Mouse (Mus musculus) limb, embryonic 13.5 days (tissue): ENCODE data around the gene Cgrrf1. TPM values are rescaled to one million over a fixed set of nuclear protein-coding genes. Genes with fewer than 3 reads are reported as not detected.

Experiments used
- ATAC-seq: fragments of 200-750 bp; cut with Nextera tagmentation; 2 replicates; pipeline ENCODE4 v1.8.0; 2017; ENCODE audit warnings: low read depth, moderate number of reproducible peaks, moderate TSS enrichment; ENCODE audit not compliant: low FRiP score
- H3K27ac ChIP-seq: fragments of 300-500 bp; sonication (generic); 2 replicates; pipeline ENCODE4 v1.5.1; 2015; ENCODE audit warnings: inconsistent platforms, mild to moderate bottlenecking, moderate library complexity
- H3K27me3 ChIP-seq: fragments of 300-500 bp; sonication (generic); 2 replicates; pipeline ENCODE4 v1.6.1; 2015; ENCODE audit warnings: mild to moderate bottlenecking, inconsistent platforms
- H3K36me3 ChIP-seq: fragments of 300-500 bp; sonication (generic); 2 replicates; pipeline ENCODE4 v1.6.1; 2015; ENCODE audit warnings: inconsistent platforms, mild to moderate bottlenecking, moderate library complexity
- H3K4me1 ChIP-seq: fragments of 300-500 bp; sonication (generic); 2 replicates; pipeline ENCODE4 v1.6.1; 2015; ENCODE audit warnings: inconsistent platforms
- H3K4me2 ChIP-seq: fragments of 300-500 bp; sonication (generic); replicated peaks from 2 replicates; pipeline ENCODE4 v1.6.1; 2015; ENCODE audit warnings: inconsistent platforms, mild to moderate bottlenecking, moderate library complexity
- H3K4me3 ChIP-seq: fragments of 300-500 bp; sonication (generic); 2 replicates; pipeline ENCODE4 v1.5.1; 2015; ENCODE audit warnings: moderate library complexity, mild to moderate bottlenecking, inconsistent platforms
- H3K9ac ChIP-seq: fragments of 300-500 bp; sonication (generic); 2 replicates; pipeline ENCODE4 v1.6.1; 2015; ENCODE audit warnings: mild to moderate bottlenecking, inconsistent platforms
- H3K9me3 ChIP-seq: fragments of 300-500 bp; sonication (generic); 2 replicates; pipeline ENCODE4 v1.6.1; 2016; ENCODE audit warnings: inconsistent platforms
- WGBS: fragments of 180-500 bp; shearing (Covaris S2); methylation state at CpG from one replicate; pipeline ENCODE4 v1.1.7; 2015; 5-methylcytosine and 5-hydroxymethylcytosine counted together
- polyA plus RNA-seq: library from polyadenylated mRNA; unstranded; fragments of >200 nt; fragmentation: Nextera tagmentation; extraction: Ambion mirVana; gene quantifications from 2 replicates; pipeline ENCODE4 v1.2.1, GENCODE M21; 2015

Cgrrf1 gene
- polyA plus RNA-seq, 1 experiment from 2014 or later: 25.1 TPM

GRCm38 (mm10) chr14:46831295-46831694, 630 bp upstream of the Cgrrf1 start:
- no peaks in the 10 kb centered on the region for H3K27me3 ChIP-seq
- H3K27ac ChIP-seq: no peak overlapping the region; the same call in 1 of the 2 replicates
- H3K4me3 ChIP-seq: peak overlapping the region; percentile 82
- H3K9ac ChIP-seq: peak overlapping the region; percentile 83
- peaks cover 12% of the 10 kb centered on the region for H3K4me1 ChIP-seq
- no peaks in the 10 kb centered on the region for H3K36me3 ChIP-seq
- no peaks in the 10 kb centered on the region for H3K9me3 ChIP-seq
- peak overlapping the region; percentile 83 for H3K4me2 ChIP-seq
- ATAC-seq: no peak
- 2% methylated on average over 4 of the region's 4 CpGs for WGBS

DNA sequence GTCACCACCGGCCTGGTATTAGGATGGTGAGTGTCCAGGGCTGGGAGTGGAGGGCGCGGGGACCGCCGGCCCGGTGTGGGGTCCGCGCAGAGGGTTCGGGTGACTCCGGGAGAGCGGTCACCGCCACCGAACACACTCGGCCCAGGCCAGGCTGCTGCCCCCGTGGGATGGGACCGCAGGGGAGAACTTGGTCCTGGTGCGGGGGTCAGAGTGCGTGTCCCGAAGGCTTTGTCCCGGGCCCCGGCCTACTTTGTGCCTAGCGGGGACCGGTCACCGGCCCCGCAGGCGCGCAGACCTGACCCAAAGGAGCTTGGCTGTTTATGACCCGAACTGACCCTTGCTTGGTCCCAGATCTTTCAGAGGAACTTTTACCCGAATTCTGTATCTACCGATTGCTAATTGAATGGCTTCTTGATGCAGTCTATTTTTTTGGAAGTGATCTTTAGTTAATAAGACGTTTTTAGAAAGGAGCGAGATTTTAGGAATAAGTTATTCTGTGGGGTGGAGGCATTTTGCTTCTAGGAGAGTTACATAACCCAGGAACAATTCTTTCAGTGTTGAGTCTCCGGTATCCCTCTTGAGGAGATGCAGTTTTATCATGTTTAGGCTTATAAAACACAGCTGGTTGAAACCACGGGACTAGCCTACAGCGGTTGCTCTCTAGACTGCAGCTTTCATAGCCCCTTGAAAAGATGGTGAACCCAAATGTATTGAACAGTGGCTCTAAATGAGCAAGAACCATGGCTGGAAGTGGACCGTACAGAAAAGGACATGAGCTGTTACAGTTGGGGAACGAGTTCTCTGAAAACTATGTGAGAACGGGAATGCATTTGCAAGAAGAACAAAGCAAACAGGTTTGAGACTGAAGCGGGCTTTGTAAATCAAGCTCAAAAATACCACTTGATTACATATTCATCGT, 688 bp downstream of the Cgrrf1 start:
- no peak for ATAC-seq
- H3K9me3 ChIP-seq: no peaks in the 10 kb centered on the region
- WGBS: 7% methylated on average over 40 of the region's 40 CpGs

GRCm38 (mm10) chr14:46839326-46839725, 7.4 kb downstream of the Cgrrf1 start:
- Histone ChIP-seq H3K27me3 (no peaks in the 10 kb centered on the region), H3K36me3 (peaks cover 23% of the 10 kb centered on the region), H3K4me1 (no peaks in the 10 kb centered on the region), H3K9ac (no peak overlapping the region), H3K9me3 (no peaks in the 10 kb centered on the region), H3K27ac (no peak overlapping the region), H3K4me3 (no peak overlapping the region), H3K4me2 (no peak overlapping the region)
- ATAC-seq: no peak
- 63% methylated on average over 4 of the region's 4 CpGs for WGBS

More for the DNA sequence above, 688 bp downstream of the Cgrrf1 start:
- H3K4me2 ChIP-seq: peak overlapping the region; percentile 83
- H3K9ac ChIP-seq: peak overlapping the region; percentile 83
- peak overlapping the region; percentile 10; the same call in 1 of the 2 replicates for H3K27ac ChIP-seq
- H3K4me3 ChIP-seq: peak overlapping the region; percentile 82
- no peaks in the 10 kb centered on the region for H3K36me3 ChIP-seq
- H3K4me1 ChIP-seq: peaks cover 12% of the 10 kb centered on the region
- no peaks in the 10 kb centered on the region for H3K27me3 ChIP-seq

GRCm38 (mm10) chr14:46845706-46846105, 13.8 kb downstream of the Cgrrf1 start:
- Histone ChIP-seq H3K4me3 (no peak overlapping the region), H3K36me3 (peaks cover 40% of the 10 kb centered on the region), H3K27me3 (no peaks in the 10 kb centered on the region), H3K27ac (no peak overlapping the region), H3K4me1 (no peaks in the 10 kb centered on the region), H3K4me2 (no peak overlapping the region), H3K9ac (no peak overlapping the region), H3K9me3 (no peaks in the 10 kb centered on the region)
- WGBS: 93% methylated on average over 11 of the region's 11 CpGs
- no peak for ATAC-seq

DNA sequence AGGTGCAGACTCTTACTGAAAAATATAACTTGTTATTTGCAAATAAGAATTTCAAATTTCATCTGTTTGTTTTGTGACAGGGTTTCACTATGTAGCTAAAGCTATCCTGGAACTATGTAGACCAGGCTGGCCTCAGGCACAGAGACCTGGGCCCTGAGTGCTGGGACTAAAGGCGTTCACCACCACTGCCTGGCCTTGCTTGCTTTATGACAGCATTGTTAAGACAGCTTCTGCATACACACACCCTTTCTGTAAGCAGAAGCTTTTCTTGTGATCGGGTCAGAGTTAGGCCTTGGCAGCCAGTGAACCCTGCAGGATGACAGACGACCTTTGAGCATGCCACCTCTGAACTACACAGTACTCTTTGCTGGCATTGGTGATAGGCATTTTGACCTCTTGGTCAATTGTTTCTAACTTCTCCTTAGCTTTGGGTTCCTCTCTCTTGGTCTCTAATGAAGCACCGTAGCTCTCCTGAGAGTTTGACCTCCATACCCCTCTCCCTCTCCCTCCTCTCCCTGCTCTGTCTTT, 16.2 kb downstream of the Cgrrf1 start:
- Histone ChIP-seq H3K9me3 (no peaks in the 10 kb centered on the region), H3K36me3 (peaks cover 22% of the 10 kb centered on the region), H3K9ac (no peak overlapping the region), H3K4me2 (no peak overlapping the region), H3K27ac (no peak overlapping the region), H3K27me3 (no peaks in the 10 kb centered on the region), H3K4me3 (no peak overlapping the region), H3K4me1 (no peaks in the 10 kb centered on the region)
- ATAC-seq: no peak
- 87% methylated on average over 4 of the region's 4 CpGs for WGBS

GRCm38 (mm10) chr14:46848736-46849135, 16.8 kb downstream of the Cgrrf1 start:
- Histone ChIP-seq H3K4me1 (no peaks in the 10 kb centered on the region), H3K4me3 (no peak overlapping the region), H3K27ac (no peak overlapping the region), H3K9me3 (no peaks in the 10 kb centered on the region), H3K36me3 (peaks cover 24% of the 10 kb centered on the region), H3K27me3 (no peaks in the 10 kb centered on the region), H3K9ac (no peak overlapping the region), H3K4me2 (no peak overlapping the region)
- 77% methylated on average over 5 of the region's 5 CpGs for WGBS
- ATAC-seq: no peak

- Histone ChIP-seq H3K9me3 (no peaks in the 10 kb centered on the region), H3K27ac (no peak overlapping the region), H3K27me3 (no peaks in the 10 kb centered on the region), H3K4me1 (no peaks in the 10 kb centered on the region), H3K9ac (no peak overlapping the region), H3K4me2 (no peak overlapping the region), H3K4me3 (no peak overlapping the region), H3K36me3 (peaks cover 29% of the 10 kb centered on the region)
- WGBS: 84% methylated on average over 1 of the region's 1 CpGs
- ATAC-seq: no peak
Observed at GRCm38 (mm10) chr14:46849769-46850168, 17.8 kb downstream of the Cgrrf1 start.

DNA sequence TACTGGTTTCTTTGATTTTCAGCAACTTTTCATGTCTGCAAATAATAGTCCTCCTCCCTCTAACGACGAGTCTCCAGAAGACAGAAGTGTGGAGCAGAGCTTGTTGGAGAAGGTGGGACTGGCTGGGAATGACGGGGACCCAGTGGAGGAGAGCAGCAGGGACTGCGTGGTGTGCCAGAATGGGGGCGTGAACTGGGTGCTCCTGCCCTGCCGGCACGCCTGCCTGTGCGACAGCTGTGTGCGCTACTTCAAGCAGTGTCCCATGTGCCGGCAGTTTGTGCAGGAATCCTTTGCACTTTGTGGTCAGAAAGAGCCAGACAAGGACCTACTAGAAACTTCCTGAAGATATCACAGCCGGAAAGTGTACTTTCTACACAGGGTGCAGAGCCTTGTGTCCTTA, 21.8 kb downstream of the Cgrrf1 start:
- Histone ChIP-seq H3K9ac (no peak overlapping the region), H3K9me3 (no peaks in the 10 kb centered on the region), H3K4me3 (no peak overlapping the region), H3K27ac (no peak overlapping the region), H3K4me2 (no peak overlapping the region), H3K27me3 (no peaks in the 10 kb centered on the region), H3K36me3 (peaks cover 20% of the 10 kb centered on the region), H3K4me1 (no peaks in the 10 kb centered on the region)
- no peak for ATAC-seq
- WGBS: 81% methylated on average over 11 of the region's 11 CpGs

DNA sequence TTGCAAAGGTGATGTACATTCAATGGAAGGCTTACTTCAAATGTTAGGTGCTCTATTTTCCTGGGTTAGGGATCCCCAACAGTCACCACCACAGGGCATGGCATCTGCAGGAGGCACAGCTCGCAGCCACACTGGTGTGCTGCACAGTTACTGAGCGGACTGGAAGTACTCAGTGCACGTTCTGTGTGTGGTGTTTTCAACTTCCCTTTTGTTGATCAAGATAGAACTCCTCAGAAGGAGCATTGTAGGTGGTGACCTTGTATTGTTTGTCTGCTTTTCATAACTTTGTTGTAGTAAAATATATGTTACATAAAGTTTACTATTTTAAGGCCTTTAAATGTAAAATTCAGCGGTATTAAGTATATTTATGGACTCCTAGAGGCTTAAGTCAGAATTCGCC, 31.0 kb downstream of the Cgrrf1 start:
- no peaks in the 10 kb centered on the region for H3K27me3 ChIP-seq
- H3K4me2 ChIP-seq: no peak overlapping the region
- no peak overlapping the region for H3K27ac ChIP-seq
- no peak overlapping the region for H3K4me3 ChIP-seq
- ATAC-seq: no peak
- 83% methylated on average over 5 of the region's 5 CpGs for whole genome bisulfite sequencing
- H3K9me3 ChIP-seq: no peaks in the 10 kb centered on the region
- no peaks in the 10 kb centered on the region for H3K36me3 ChIP-seq
- H3K9ac ChIP-seq: no peak overlapping the region
- H3K4me1 ChIP-seq: no peaks in the 10 kb centered on the region

DNA sequence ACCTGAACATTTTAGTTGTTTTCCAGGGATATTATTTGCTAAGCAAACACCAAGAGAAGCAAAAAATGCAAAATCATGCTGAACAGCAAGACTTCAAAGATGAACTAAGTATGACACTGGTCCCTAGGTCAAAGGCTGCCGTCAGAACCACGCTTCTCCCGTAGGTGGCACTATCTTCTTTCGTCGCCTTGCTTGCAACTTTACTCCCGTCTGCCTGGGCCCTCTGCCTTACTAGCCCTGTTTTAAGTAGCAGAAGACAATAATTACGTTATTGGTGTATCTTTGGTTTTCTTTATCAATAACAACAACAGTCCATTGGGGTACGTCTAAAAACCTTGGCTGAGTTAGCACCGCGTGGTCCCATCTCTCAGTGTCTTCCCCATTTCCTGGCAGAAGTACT, 49.0 kb downstream of the Cgrrf1 start:
- peak overlapping the region; percentile 83 for H3K4me3 ChIP-seq
- peak overlapping the region; percentile 96 for H3K4me2 ChIP-seq
- ATAC-seq: no peak
- peaks cover 19% of the 10 kb centered on the region for H3K4me1 ChIP-seq
- no peak overlapping the region for H3K27ac ChIP-seq
- H3K9ac ChIP-seq: no peak overlapping the region
- H3K9me3 ChIP-seq: no peaks in the 10 kb centered on the region
- 4% methylated on average over 10 of the region's 10 CpGs for WGBS
- H3K36me3 ChIP-seq: no peaks in the 10 kb centered on the region
- H3K27me3 ChIP-seq: no peaks in the 10 kb centered on the region

DNA sequence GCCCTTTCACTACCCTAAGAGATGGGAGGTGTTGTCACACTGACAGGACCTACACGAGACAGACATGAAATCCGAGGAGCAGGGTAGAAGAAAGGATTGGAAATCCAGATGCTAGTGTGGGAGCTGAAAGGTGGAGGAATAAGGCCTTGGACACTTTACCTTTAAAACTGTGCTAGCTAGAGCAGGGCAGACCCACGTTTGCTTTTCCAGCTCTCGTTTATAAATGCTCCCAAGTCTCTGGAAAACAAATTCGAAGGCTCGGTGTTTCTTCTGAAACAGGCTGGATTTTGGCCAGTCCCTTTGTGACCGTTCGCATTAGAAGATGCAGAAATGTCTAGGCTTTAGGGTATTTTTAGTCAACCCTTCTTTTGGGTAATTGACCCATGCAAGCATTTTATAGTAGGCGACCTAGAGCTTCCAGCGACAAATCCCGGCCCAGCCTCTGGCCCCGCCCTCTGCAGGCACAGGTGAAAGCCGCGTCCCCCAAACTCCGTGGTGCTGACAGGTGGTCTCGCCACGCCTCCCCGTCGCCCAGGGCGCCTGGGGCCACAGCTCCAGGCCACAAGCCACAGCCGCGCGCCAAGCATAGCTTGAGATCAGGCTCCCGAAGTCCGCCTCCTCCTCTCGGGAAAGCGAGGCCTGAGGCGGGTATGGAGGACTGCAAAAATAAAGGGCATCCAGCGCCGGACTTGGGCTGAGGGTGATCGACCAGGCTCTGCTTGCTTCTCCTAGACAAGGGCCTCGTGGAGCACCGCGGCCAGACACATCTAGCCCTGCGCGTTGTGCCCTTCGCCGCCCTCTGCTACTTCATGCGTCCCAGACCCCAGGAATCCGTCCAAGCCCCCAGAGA, 49.9 kb downstream of the Cgrrf1 start:
- no peaks in the 10 kb centered on the region for H3K27me3 ChIP-seq
- H3K4me1 ChIP-seq: peaks cover 23% of the 10 kb centered on the region
- ATAC-seq: 0 out of 2 replicates have a peak, but pooled peaks have one; percentile 2
- WGBS: 3% methylated on average over 40 of the region's 40 CpGs
- no peaks in the 10 kb centered on the region for H3K36me3 ChIP-seq
- H3K4me2 ChIP-seq: peak overlapping the region; percentile 96
- H3K27ac ChIP-seq: peak overlapping the region; percentile 94
- peak overlapping the region; percentile 89 for H3K9ac ChIP-seq
- peak overlapping the region; percentile 83 for H3K4me3 ChIP-seq
- no peaks in the 10 kb centered on the region for H3K9me3 ChIP-seq
